Mouse (Mus musculus) frontal cortex, adult 2 months (tissue): Measurements from ENCODE around the gene Abcg8. TPM values are rescaled to one million over a fixed set of nuclear protein-coding genes. Genes with fewer than 3 reads are reported as not detected.
A peak's percentile ranks its signal among the peaks of the same experiment; 100 is the strongest.

Experiments used
- DNase-seq, 2 experiments: peaks; one replicate each; pipeline ENCODE4 v3.0.0; 2022; ENCODE audit warnings: low spot score in 1 of 2; ENCODE audit errors: extremely low spot score in 1 of 2
- polyA plus RNA-seq: library from polyadenylated mRNA; depleted of rRNA; stranded (reverse); fragments of >200 nt; gene quantifications from 2 replicates; pipeline ENCODE4 v1.2.3, GENCODE M21; 2012

Gene Abcg8
- polyA plus RNA-seq, 1 experiment = not detected

- peak in 1 of 2 experiments; percentile 16 for DNase-seq
Measured at GRCm38 (mm10) chr17:84707407-84707806, 31.3 kb downstream of the Abcg8 start.

GRCm38 (mm10) chr17:84708818-84709217 lies 32.7 kb downstream of the Abcg8 start:
- no peak for DNase-seq

- DNase-seq = peak in 1 of 2 experiments; percentile 43
Measured at GRCm38 (mm10) chr17:84709403-84709851, 33.3 kb downstream of the Abcg8 start.

- DNase-seq = peak; percentile 32 to 80
Measured at GRCm38 (mm10) chr17:84713563-84714164, 37.6 kb downstream of the Abcg8 start.

- no peak for DNase-seq
Measured at GRCm38 (mm10) chr17:84714930-84715329, 38.8 kb downstream of the Abcg8 start.

GRCm38 (mm10) chr17:84716252-84716872 lies 40.3 kb downstream of the Abcg8 start:
- no peak for DNase-seq

GRCm38 (mm10) chr17:84717416-84717815 lies 41.3 kb downstream of the Abcg8 start:
- DNase-seq = no peak

- DNase-seq = no peak
Measured at GRCm38 (mm10) chr17:84719105-84719504, 43.0 kb downstream of the Abcg8 start.

GRCm38 (mm10) chr17:84724028-84724427 lies 47.9 kb downstream of the Abcg8 start:
- DNase-seq = peak; percentile 16 to 60

GRCm38 (mm10) chr17:84725163-84725562 lies 49.1 kb downstream of the Abcg8 start:
- DNase-seq = no peak

GRCm38 (mm10) chr17:84728201-84728911 lies 52.3 kb downstream of the Abcg8 start:
- no peak for DNase-seq

GRCm38 (mm10) chr17:84729140-84729539 lies 53.0 kb downstream of the Abcg8 start:
- no peak for DNase-seq

- DNase-seq = no peak
Measured at GRCm38 (mm10) chr17:84731361-84731760, 55.3 kb downstream of the Abcg8 start.

GRCm38 (mm10) chr17:84732612-84733011 lies 56.5 kb downstream of the Abcg8 start:
- DNase-seq = no peak

- no peak for DNase-seq
Measured at GRCm38 (mm10) chr17:84736719-84737118, 60.6 kb downstream of the Abcg8 start.

GRCm38 (mm10) chr17:84738073-84738797 lies 62.1 kb downstream of the Abcg8 start:
- no peak for DNase-seq

GRCm38 (mm10) chr17:84744256-84744655 lies 68.2 kb downstream of the Abcg8 start:
- no peak for DNase-seq

GRCm38 (mm10) chr17:84745001-84745400 lies 68.9 kb downstream of the Abcg8 start:
- DNase-seq = no peak

- peak; percentile 31 to 46 for DNase-seq
Measured at GRCm38 (mm10) chr17:84747212-84747611, 71.1 kb downstream of the Abcg8 start.

- DNase-seq = peak in 1 of 2 experiments; percentile 22
Measured at GRCm38 (mm10) chr17:84748152-84748682, 72.1 kb downstream of the Abcg8 start.

- DNase-seq = peak in 1 of 2 experiments; percentile 28
Measured at GRCm38 (mm10) chr17:84749297-84749696, 73.2 kb downstream of the Abcg8 start.
